Mouse (Mus musculus) CH12.LX (cell line): Measurements from ENCODE around the gene Iqcc. TPM values are rescaled to one million over a fixed set of nuclear protein-coding genes. Genes with fewer than 3 reads are reported as not detected.

Experiments used
- DNase-seq: peaks from one replicate; pipeline ENCODE4 v3.0.0-alpha.2; 2013; ENCODE audit errors: extremely low read depth
- H3K27ac ChIP-seq: 2 replicates; pipeline ENCODE4 v1.5.1; 2012; ENCODE audit warnings: low read depth, mild to moderate bottlenecking, control low read depth, moderate library complexity; ENCODE audit not compliant: insufficient read depth
- H3K27me3 ChIP-seq: replicated peaks from 2 replicates; pipeline ENCODE3; 2012; ENCODE audit warnings: inconsistent platforms
- H3K36me3 ChIP-seq, 2 experiments: replicated peaks in 1 of 2; 2 replicates each; pipeline versions ENCODE3 to v1.6.1; 2012; ENCODE audit warnings: inconsistent platforms in 1 of 2, low read length in 1 of 2, mild to moderate bottlenecking in 1 of 2, mixed read lengths in 1 of 2, moderate library complexity in 1 of 2; ENCODE audit not compliant: control insufficient read depth in 1 of 2, insufficient read depth in 1 of 2
- H3K4me1 ChIP-seq, 2 experiments: 2 replicates each; pipeline ENCODE4 v1.6.1; 2012; ENCODE audit warnings: inconsistent platforms in 1 of 2, moderate library complexity in 1 of 2; ENCODE audit not compliant: insufficient read depth in 2 of 2, control insufficient read depth in 1 of 2
- H3K4me2 ChIP-seq: 2 replicates; pipeline ENCODE4 v1.6.1; 2012; ENCODE audit warnings: low read depth, mild to moderate bottlenecking, control low read depth; ENCODE audit not compliant: poor library complexity, insufficient read depth, severe bottlenecking
- H3K4me3 ChIP-seq, 3 experiments: fragments of 150-350 bp in 1 of 3; sonication (generic) in 1 of 3; replicated peaks in 1 of 3; 2 replicates each; pipeline versions ENCODE3 to v1.5.1; 2011 to 2012; ENCODE audit warnings: low read depth in 2 of 3, low read length in 2 of 3, mild to moderate bottlenecking in 2 of 3, moderate library complexity in 2 of 3, control low read depth in 1 of 3, improper control_type of control experiment in 1 of 3, inconsistent platforms in 1 of 3, mixed read lengths in 1 of 3; ENCODE audit not compliant: poor library complexity in 1 of 3
- H3K79me2 ChIP-seq: replicated peaks from 2 replicates; pipeline ENCODE4 v1.6.1; 2012; ENCODE audit warnings: mild to moderate bottlenecking, moderate library complexity; ENCODE audit not compliant: control insufficient read depth, poor library complexity, insufficient read depth, severe bottlenecking; ENCODE audit errors: extremely low read depth
- H3K9ac ChIP-seq: 2 replicates; pipeline ENCODE4 v1.6.1; 2012; ENCODE audit warnings: low read depth, mild to moderate bottlenecking, control low read depth, moderate library complexity; ENCODE audit not compliant: insufficient read depth
- H3K9me3 ChIP-seq: replicated peaks from 2 replicates; pipeline ENCODE3; 2012; ENCODE audit warnings: low read length, inconsistent platforms, mixed read lengths
- CHD1 ChIP-seq: IDR thresholded peaks from 2 replicates; pipeline ENCODE4 v1.6.1; 2012; ENCODE audit warnings: low read depth, low read length, improper control_type of control experiment, inconsistent platforms
- CHD2 ChIP-seq: IDR thresholded peaks from 2 replicates; pipeline ENCODE4 v1.6.1; 2011; ENCODE audit warnings: low read length, improper control_type of control experiment
- E2F4 ChIP-seq: IDR thresholded peaks from 2 replicates; pipeline ENCODE4 v1.6.1; 2011; ENCODE audit warnings: low read depth, low read length, improper control_type of control experiment; ENCODE audit not compliant: insufficient replicate concordance
- ELF1 ChIP-seq: IDR thresholded peaks from 2 replicates; pipeline ENCODE4 v1.6.1; 2014; ENCODE audit warnings: low read depth, mild to moderate bottlenecking, inconsistent platforms, low read length, improper control_type of control experiment
- EP300 ChIP-seq: IDR thresholded peaks from 2 replicates; pipeline ENCODE4 v1.6.1; 2011; ENCODE audit warnings: low read length, improper control_type of control experiment
- ETS1 ChIP-seq: conservative IDR thresholded peaks from 2 replicates; pipeline ENCODE4 v1.6.1; 2012; ENCODE audit warnings: low read depth, mild to moderate bottlenecking, inconsistent platforms, low read length, improper control_type of control experiment, moderate library complexity
- GABPA ChIP-seq: IDR thresholded peaks from 2 replicates; pipeline ENCODE4 v1.6.1; 2012; ENCODE audit warnings: low read depth, low read length, improper control_type of control experiment, inconsistent platforms; ENCODE audit not compliant: insufficient replicate concordance
- HCFC1 ChIP-seq: IDR thresholded peaks from 2 replicates; pipeline ENCODE4 v1.6.1; 2012; ENCODE audit warnings: low read depth, mild to moderate bottlenecking, inconsistent platforms, low read length, improper control_type of control experiment
- IRF4 ChIP-seq: IDR thresholded peaks from 2 replicates; pipeline ENCODE4 v1.6.1; 2014; ENCODE audit warnings: low read depth, mild to moderate bottlenecking, inconsistent platforms, low read length, improper control_type of control experiment
- JUN ChIP-seq: IDR thresholded peaks from 2 replicates; pipeline ENCODE4 v1.6.1; 2011; ENCODE audit warnings: low read depth, mild to moderate bottlenecking, low read length, improper control_type of control experiment, moderate library complexity; ENCODE audit not compliant: insufficient read depth
- JUND ChIP-seq: conservative IDR thresholded peaks from 2 replicates; pipeline ENCODE4 v1.6.1; 2011; ENCODE audit warnings: low read depth, low read length, improper control_type of control experiment
- KAT2A ChIP-seq: IDR thresholded peaks from 2 replicates; pipeline ENCODE4 v1.6.1; 2012; ENCODE audit warnings: low read length, improper control_type of control experiment, inconsistent platforms; ENCODE audit not compliant: insufficient replicate concordance
- MAX ChIP-seq: IDR thresholded peaks from 2 replicates; pipeline ENCODE4 v1.6.1; 2011; ENCODE audit warnings: low read length, improper control_type of control experiment
- MAZ ChIP-seq: IDR thresholded peaks from 2 replicates; pipeline ENCODE4 v1.6.1; 2012; ENCODE audit warnings: low read depth, mild to moderate bottlenecking, inconsistent platforms, low read length, improper control_type of control experiment, moderate library complexity
- MEF2A ChIP-seq: IDR thresholded peaks from 2 replicates; pipeline ENCODE4 v1.6.1; 2014; ENCODE audit warnings: low read depth, mild to moderate bottlenecking, inconsistent platforms, low read length, improper control_type of control experiment, borderline replicate concordance
- MYC ChIP-seq: IDR thresholded peaks from 2 replicates; pipeline ENCODE4 v1.6.1; 2011; ENCODE audit warnings: low read depth, mild to moderate bottlenecking, improper control_type of control experiment, low read length
- NELFE ChIP-seq: IDR thresholded peaks from 2 replicates; pipeline ENCODE4 v1.6.1; 2011; ENCODE audit warnings: low read depth, low read length, improper control_type of control experiment
- NRF1 ChIP-seq: IDR thresholded peaks from 2 replicates; pipeline ENCODE4 v1.6.1; 2014; ENCODE audit warnings: low read depth, mild to moderate bottlenecking, inconsistent platforms, low read length, improper control_type of control experiment, moderate library complexity
- PAX5 ChIP-seq: IDR thresholded peaks from 2 replicates; pipeline ENCODE4 v1.6.1; 2012; ENCODE audit warnings: low read length, inconsistent platforms, mixed read lengths
- POLR2A ChIP-seq: IDR thresholded peaks from 2 replicates; pipeline ENCODE4 v1.6.1; 2011; ENCODE audit warnings: low read depth, mild to moderate bottlenecking, improper control_type of control experiment, low read length
- RAD21 ChIP-seq: IDR thresholded peaks from 2 replicates; pipeline ENCODE4 v1.6.1; 2011; ENCODE audit warnings: low read depth, mild to moderate bottlenecking, low read length, improper control_type of control experiment, moderate library complexity
- RCOR1 ChIP-seq: conservative IDR thresholded peaks from 2 replicates; pipeline ENCODE4 v1.6.1; 2012; ENCODE audit warnings: low read depth, mild to moderate bottlenecking, inconsistent platforms, low read length, improper control_type of control experiment
- SIN3A ChIP-seq: IDR thresholded peaks from 2 replicates; pipeline ENCODE4 v1.6.1; 2012; ENCODE audit warnings: low read length, improper control_type of control experiment, inconsistent platforms
- SMC3 ChIP-seq: IDR thresholded peaks from 2 replicates; pipeline ENCODE4 v1.6.1; 2011; ENCODE audit warnings: low read depth, low read length, improper control_type of control experiment
- TCF12 ChIP-seq: IDR thresholded peaks from 2 replicates; pipeline ENCODE4 v1.6.1; 2014; ENCODE audit warnings: low read depth, mild to moderate bottlenecking, inconsistent platforms, low read length, improper control_type of control experiment
- UBTF ChIP-seq: IDR thresholded peaks from 2 replicates; pipeline ENCODE4 v1.6.1; 2012; ENCODE audit warnings: low read depth, mild to moderate bottlenecking, inconsistent platforms, low read length, improper control_type of control experiment, moderate library complexity
- USF1 ChIP-seq: IDR thresholded peaks from 2 replicates; pipeline ENCODE4 v1.6.1; 2014; ENCODE audit warnings: low read depth, mild to moderate bottlenecking, inconsistent platforms, low read length, improper control_type of control experiment
- USF2 ChIP-seq: conservative IDR thresholded peaks from 2 replicates; pipeline ENCODE4 v1.6.1; 2011; ENCODE audit warnings: low read depth, low read length, improper control_type of control experiment
- ZC3H11A ChIP-seq: IDR thresholded peaks from 2 replicates; pipeline ENCODE4 v1.6.1; 2012; ENCODE audit warnings: low read depth, mild to moderate bottlenecking, inconsistent platforms, low read length, improper control_type of control experiment
- ZKSCAN1 ChIP-seq: IDR thresholded peaks from 2 replicates; pipeline ENCODE4 v1.6.1; 2012; ENCODE audit warnings: low read depth, inconsistent platforms, low read length, improper control_type of control experiment, borderline replicate concordance
- ZMIZ1 ChIP-seq: IDR thresholded peaks from 2 replicates; pipeline ENCODE4 v1.6.1; 2012; ENCODE audit warnings: low read depth, mild to moderate bottlenecking, inconsistent platforms, low read length, improper control_type of control experiment
- ZNF384 ChIP-seq: IDR thresholded peaks from 2 replicates; pipeline ENCODE4 v1.6.1; 2012; ENCODE audit warnings: low read depth, low read length, improper control_type of control experiment, inconsistent platforms
- dilution Hi-C: fragments of 300-500 bp; cut with MboI; formaldehyde crosslinking; loops from 2 replicates; pipeline ENCODE4 v1.14.3; 2020; ENCODE audit warnings: low sequenced_read_pairs; ENCODE audit not compliant: extremely low pct_unique_long_range_greater_than_20kb, extremely low pct_ligation_motif_present
- in situ Hi-C: fragments of 300-500 bp; cut with MboI; formaldehyde crosslinking; loops from 3 replicates; pipeline ENCODE4 v1.14.3; 2019; ENCODE audit warnings: low sequenced_read_pairs, low pct_ligation_motif_present, low pct_unique_long_range_greater_than_20kb, mixed read lengths
- polyA plus RNA-seq: library from polyadenylated mRNA; unstranded; fragments of >175 nt; gene quantifications from 2 replicates; pipeline ENCODE4 v1.2.1, GENCODE M21; 2012; ENCODE audit warnings: low read depth; ENCODE audit not compliant: insufficient read length
- total RNA-seq, 2 experiments: library from RNA; depleted of rRNA; stranded (reverse); fragments of 300-350 nt in 1 of 2; fragments of >200 nt in 1 of 2; gene quantifications; 2 replicates each; pipeline ENCODE4 v1.2.3; 2012 to 2014

Gene Iqcc
- total and polyA plus RNA-seq, 3 experiments = 13.5 to 27.0 (median 18.4) TPM

DNA sequence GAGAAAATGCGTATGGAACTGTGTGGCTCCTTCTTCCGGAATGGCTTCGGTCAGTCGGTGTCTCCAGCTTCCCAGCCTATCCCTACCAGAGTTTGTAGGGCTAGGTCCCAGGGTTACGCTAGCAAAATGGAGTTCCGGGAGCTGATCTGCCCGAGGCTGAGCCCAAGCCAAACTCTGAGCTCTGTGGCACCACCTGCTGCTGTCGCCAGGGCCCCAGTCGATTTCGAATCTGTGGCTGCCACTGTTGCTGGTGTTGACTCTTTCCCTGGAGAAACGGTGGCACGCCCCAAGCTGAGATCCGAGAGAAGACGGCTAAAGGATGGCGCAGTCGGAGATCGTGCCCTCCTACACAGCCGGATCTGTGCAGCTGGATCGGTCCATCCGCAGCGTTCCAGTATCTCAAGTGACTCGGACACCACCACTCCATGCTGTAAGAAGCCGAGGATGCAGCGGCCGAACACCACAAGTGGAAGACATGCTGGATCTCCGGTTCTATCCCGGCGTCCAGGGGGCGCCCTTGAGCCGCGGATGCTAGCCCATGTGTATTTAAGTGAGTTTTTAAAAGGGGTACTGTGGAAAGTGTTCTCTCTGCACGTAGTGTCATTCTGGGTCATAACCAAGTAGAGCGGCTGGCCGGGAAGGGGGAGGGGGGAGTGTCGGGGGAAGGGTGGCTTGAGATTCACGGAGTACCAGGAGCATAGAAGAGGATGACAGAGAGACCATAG lies 33.9 kb downstream of the Iqcc start (continued):
- TF ChIP-seq MAX = peak; percentile 58; the same call in 1 of the 2 replicates
- peak; percentile 52 for TF ChIP-seq POLR2A
- no peak for TF ChIP-seq USF1
- TF ChIP-seq E2F4 = no peak
- peak; percentile 86 for TF ChIP-seq CHD2
- no peak for TF ChIP-seq JUND
- no peak; the same call in 1 of the 2 replicates for TF ChIP-seq UBTF
- TF ChIP-seq JUN = no peak
- TF ChIP-seq ZMIZ1 = no peak
- no peak for TF ChIP-seq ZKSCAN1
- TF ChIP-seq PAX5 = no peak
- no peak for TF ChIP-seq MEF2A
- TF ChIP-seq ZC3H11A = no peak
- TF ChIP-seq MAZ = no peak; the same call in 1 of the 2 replicates
- TF ChIP-seq IRF4 = no peak; the same call in 1 of the 2 replicates
- peak; percentile 54 for TF ChIP-seq ELF1
- no peak for TF ChIP-seq ZNF384
- peak; percentile 70 for TF ChIP-seq RAD21
- TF ChIP-seq EP300 = no peak
- peak; percentile 59 for TF ChIP-seq SMC3

DNA sequence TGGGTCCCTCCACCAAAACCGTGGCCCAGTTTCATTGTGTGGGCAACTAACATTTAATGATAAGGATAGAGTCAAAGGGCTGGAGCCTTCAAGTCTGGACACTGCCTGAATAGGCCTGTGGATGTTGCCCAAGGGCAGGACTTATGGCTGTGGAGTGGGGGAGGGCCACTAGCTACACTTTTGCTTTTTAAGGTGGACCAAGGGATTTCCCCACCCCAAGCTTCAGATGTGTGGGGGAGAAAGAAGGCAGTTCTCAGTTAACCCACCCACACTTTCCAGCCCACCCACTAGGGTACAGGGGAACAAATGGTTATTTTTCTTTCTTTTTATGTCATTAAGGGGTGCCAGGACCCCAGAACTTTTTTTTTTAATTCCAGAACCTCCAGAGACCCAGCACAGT lies 34.5 kb downstream of the Iqcc start:
- Histone ChIP-seq H3K79me2 (peaks cover 8% of the 10 kb centered on the region), H3K4me3 (peak overlapping the region; percentile 51 to 69 (median 60)), H3K4me1 (peaks cover 10 to 43% of the 10 kb centered on the region in 2 experiments), H3K9me3 (no peaks in the 10 kb centered on the region), H3K27ac (peak overlapping the region; percentile 92), H3K27me3 (no peaks in the 10 kb centered on the region), H3K36me3 (peaks cover 0 to 18% of the 10 kb centered on the region in 2 experiments), H3K9ac (peak overlapping the region; percentile 87), H3K4me2 (peak overlapping the region; percentile 75)
- DNase-seq = peak; percentile 86
- dilution Hi-C loops = no loop called here
- in situ Hi-C loops = no loop called here
- TF ChIP-seq ZNF384 (peak; percentile 59), CHD1 (no peak), USF2 (no peak), MYC (peak; percentile 74; the same call in 1 of the 2 replicates), KAT2A (no peak), SIN3A (peak; percentile 53), IRF4 (peak; percentile 75), PAX5 (no peak), NELFE (0 out of 2 replicates have a peak, but pooled peaks have one; percentile 35), HCFC1 (peak; percentile 50; the same call in 1 of the 2 replicates), RAD21 (no peak; the same call in 1 of the 2 replicates), GABPA (no peak), ETS1 (peak; percentile 56), ELF1 (no peak), ZKSCAN1 (no peak), ZC3H11A (no peak), EP300 (peak; percentile 77), USF1 (no peak), RCOR1 (peak; percentile 40; the same call in 1 of the 2 replicates), UBTF (no peak), JUND (no peak), E2F4 (no peak), TCF12 (peak; percentile 73; the same call in 1 of the 2 replicates), NRF1 (0 out of 2 replicates have a peak, but pooled peaks have one; percentile 39), MAZ (no peak), POLR2A (peak; percentile 43; the same call in 1 of the 2 replicates)
